Mouse (Mus musculus) lung, adult 2 months (tissue): ENCODE measurements around the gene Nol6. TPM values are rescaled to one million over a fixed set of nuclear protein-coding genes. Genes with fewer than 3 reads are reported as not detected.

Experiments used
- DNase-seq: peaks from one replicate; pipeline ENCODE4 v3.0.0; 2022
- H3K4me1 ChIP-seq: fragments of 200-500 bp; 2 replicates; pipeline ENCODE4 v1.6.1; 2011; ENCODE audit warnings: low read length; ENCODE audit not compliant: control insufficient read depth, insufficient read depth
- H3K4me3 ChIP-seq: fragments of 200-500 bp; replicated peaks from 2 replicates; pipeline ENCODE3; 2011; ENCODE audit warnings: low read depth, mild to moderate bottlenecking, control low read depth, low read length; ENCODE audit errors: extremely low read depth
- CTCF ChIP-seq: fragments of 200-500 bp; IDR thresholded peaks from 2 replicates; pipeline ENCODE4 v1.5.1; 2011; ENCODE audit warnings: mild to moderate bottlenecking, low read length, control low read depth; ENCODE audit not compliant: insufficient read depth
- POLR2A ChIP-seq: fragments of 200-500 bp; IDR thresholded peaks from 2 replicates; pipeline ENCODE4 v1.6.1; 2011; ENCODE audit warnings: low read depth, mild to moderate bottlenecking, control low read depth, low read length, borderline replicate concordance; ENCODE audit errors: extremely low read depth
- WGBS: fragments of 180-500 bp; shearing (Covaris S2); methylation state at CpG from one replicate; pipeline ENCODE4 v1.1.7; 2018; 5-methylcytosine and 5-hydroxymethylcytosine counted together
- polyA plus RNA-seq: library from polyadenylated mRNA; depleted of rRNA; stranded (reverse); fragments of >200 nt; gene quantifications from 2 replicates; pipeline ENCODE4 v1.2.3, GENCODE M21; 2012; rRNA removed

Nol6 gene
- polyA plus RNA-seq: 27.3 and 32.1 TPM in 2 replicates

- no peaks in the 10 kb centered on the region for H3K4me1 ChIP-seq
- WGBS: 3% methylated on average over 29 of the region's 29 CpGs
- TF ChIP-seq POLR2A (peak; percentile 23; the same call in 1 of the 2 replicates), CTCF (no peak)
- DNase-seq: peak; percentile 94
- peak within 1 kb of the TSS; percentile 89 for H3K4me3 ChIP-seq
Observed at GRCm38 (mm10) chr4:41124180-41124951, at the start of gene Nol6. Gene Nol6, minus strand, starts transcription at chr4:41124455.

GRCm38 (mm10) chr4:41170970-41171369 lies 46.7 kb upstream of the Nol6 start:
- WGBS: 83% methylated on average over 2 of the region's 2 CpGs
- no peak overlapping the region for H3K4me3 ChIP-seq
- TF ChIP-seq CTCF (no peak), POLR2A (no peak)

GRCm38 (mm10) chr4:41165693-41166475 lies 41.6 kb upstream of the Nol6 start:
- TF ChIP-seq CTCF (peak; percentile 33; the same call in 1 of the 2 replicates), POLR2A (no peak)
- no peaks in the 10 kb centered on the region for H3K4me1 ChIP-seq
- peak; percentile 72 for DNase-seq
- 55% methylated on average over 6 of the region's 6 CpGs for WGBS
- H3K4me3 ChIP-seq: no peak overlapping the region

More at GRCm38 (mm10) chr4:41170970-41171369, 46.7 kb upstream of the Nol6 start:
- no peak for DNase-seq
- H3K4me1 ChIP-seq: no peaks in the 10 kb centered on the region

GRCm38 (mm10) chr4:41164974-41165373 lies 40.7 kb upstream of the Nol6 start:
- no peak for DNase-seq
- Histone ChIP-seq H3K4me1 (no peaks in the 10 kb centered on the region), H3K4me3 (no peak overlapping the region)
- no peak for TF ChIP-seq POLR2A
- TF ChIP-seq CTCF: no peak
- 34% methylated on average over 2 of the region's 2 CpGs for WGBS

GRCm38 (mm10) chr4:41161232-41161631 lies 37.0 kb upstream of the Nol6 start:
- H3K4me1 ChIP-seq: peaks cover 8% of the 10 kb centered on the region
- H3K4me3 ChIP-seq: no peak overlapping the region
- TF ChIP-seq CTCF: no peak
- over 99% methylated on average over 3 of the region's 3 CpGs for whole genome bisulfite sequencing
- no peak for DNase-seq

GRCm38 (mm10) chr4:41158251-41158650 lies 34.0 kb upstream of the Nol6 start:
- peaks cover 8% of the 10 kb centered on the region for H3K4me1 ChIP-seq
- no peak for TF ChIP-seq CTCF
- TF ChIP-seq POLR2A: no peak
- no peak overlapping the region for H3K4me3 ChIP-seq
- 66% methylated on average over 1 of the region's 1 CpGs for WGBS
- no peak for DNase-seq

GRCm38 (mm10) chr4:41156961-41157360 lies 32.7 kb upstream of the Nol6 start:
- Histone ChIP-seq H3K4me3 (no peak overlapping the region), H3K4me1 (peaks cover 8% of the 10 kb centered on the region)
- no peak for DNase-seq
- TF ChIP-seq POLR2A (no peak), CTCF (no peak)
- WGBS: 58% methylated on average over 9 of the region's 9 CpGs

GRCm38 (mm10) chr4:41153146-41153545 lies 28.9 kb upstream of the Nol6 start:
- H3K4me3 ChIP-seq: no peak overlapping the region
- H3K4me1 ChIP-seq: peaks cover 4% of the 10 kb centered on the region
- DNase-seq: no peak
- no peak for TF ChIP-seq POLR2A
- no peak for TF ChIP-seq CTCF
- WGBS: 63% methylated on average over 3 of the region's 3 CpGs

GRCm38 (mm10) chr4:41151186-41151585 lies 26.9 kb upstream of the Nol6 start:
- 74% methylated on average over 7 of the region's 7 CpGs for WGBS
- TF ChIP-seq CTCF: no peak
- no peak for TF ChIP-seq POLR2A

More at GRCm38 (mm10) chr4:41151186-41151585, 26.9 kb upstream of the Nol6 start:
- no peaks in the 10 kb centered on the region; the same call in 1 of the 2 replicates for H3K4me1 ChIP-seq
- no peak for DNase-seq
- no peak overlapping the region for H3K4me3 ChIP-seq
